Mouse (Mus musculus): Measurements from ENCODE around the gene Copg2. TPM values are rescaled to one million over a fixed set of nuclear protein-coding genes. Genes with fewer than 3 reads are reported as not detected.

The Copg2 gene
- total RNA-seq, 2 experiments from 2014 or later: 86.9 to 92.5 TPM

- no peak for DNase-seq (ENCODE audit: low spot score in 2 of 2)
Observed at GRCm38 (mm10) chr6:30698036-30698435, 198.6 kb downstream of the Copg2 start.

Small RNA genes within 50 kb of the gene (microRNA-seq; reads per million reads assigned to microRNA genes)
- gene Mir335: 4,480 to 4,988 reads per million in 2 experiments

Other genes with a start within 250 kb of the Copg2 start
- 1 to 10 TPM; 5.3 to 6.0 TPM for gene Cep41, start 203.0 kb downstream of the Copg2 start, total RNA-seq (2021)
- gene Mest, start 173.2 kb downstream of the Copg2 start, total RNA-seq (2021): 10 to 100 TPM; 44.9 to 49.3 TPM
- gene Tsga13, start 18.8 kb upstream of the Copg2 start, total RNA-seq (2021): not detected
- under 1 TPM; 0.18 to 0.30 TPM for gene Klf14, start 62.3 kb upstream of the Copg2 start, total RNA-seq (2021)